Mouse (Mus musculus) heart, embryonic 15.5 days (tissue): ENCODE results near the gene Npcd. TPM values are rescaled to one million over a fixed set of nuclear protein-coding genes. Genes with fewer than 3 reads are reported as not detected.

Source experiments
- ATAC-seq: fragments of 200-750 bp; cut with Nextera tagmentation; replicated peaks from 2 replicates; pipeline ENCODE4 v1.8.0; 2017; ENCODE audit warnings: low read depth, moderate TSS enrichment; ENCODE audit not compliant: insufficient number of reproducible peaks, insufficient read depth, low FRiP score
- H3K27ac ChIP-seq: fragments of 300-500 bp; sonication (generic); 2 replicates; pipeline ENCODE4 v1.5.1; 2015; ENCODE audit warnings: mild to moderate bottlenecking, inconsistent platforms
- H3K27me3 ChIP-seq: fragments of 300-500 bp; sonication (generic); 2 replicates; pipeline ENCODE4 v1.6.1; 2015; ENCODE audit warnings: inconsistent platforms
- H3K36me3 ChIP-seq: fragments of 300-500 bp; sonication (generic); 2 replicates; pipeline ENCODE4 v1.6.1; 2015; ENCODE audit warnings: mild to moderate bottlenecking, inconsistent platforms
- H3K4me1 ChIP-seq: fragments of 300-500 bp; sonication (generic); replicated peaks from 2 replicates; pipeline ENCODE4 v1.6.1; 2015; ENCODE audit warnings: inconsistent platforms
- H3K4me2 ChIP-seq: fragments of 300-500 bp; sonication (generic); 2 replicates; pipeline ENCODE4 v1.6.1; 2015; ENCODE audit warnings: inconsistent platforms, mild to moderate bottlenecking, moderate library complexity
- H3K4me3 ChIP-seq: fragments of 300-500 bp; sonication (generic); 2 replicates; pipeline ENCODE4 v1.5.1; 2015; ENCODE audit warnings: mild to moderate bottlenecking, inconsistent platforms
- H3K9ac ChIP-seq: fragments of 300-500 bp; sonication (generic); 2 replicates; pipeline ENCODE4 v1.6.1; 2015; ENCODE audit warnings: mild to moderate bottlenecking, inconsistent platforms
- H3K9me3 ChIP-seq: fragments of 300-500 bp; sonication (generic); replicated peaks from 2 replicates; pipeline ENCODE4 v1.6.1; 2016; ENCODE audit warnings: inconsistent platforms
- WGBS: fragments of 180-500 bp; shearing (Covaris S2); methylation state at CpG from one replicate; pipeline ENCODE4 v1.1.7; 2015; ENCODE audit warnings: mixed read lengths; 5-methylcytosine and 5-hydroxymethylcytosine counted together
- polyA plus RNA-seq: library from polyadenylated mRNA; unstranded; fragments of >200 nt; fragmentation: Nextera tagmentation; extraction: Ambion mirVana; gene quantifications from 2 replicates; pipeline ENCODE4 v1.2.1, GENCODE M21; 2015

Gene Npcd
- polyA plus RNA-seq, 1 experiment from 2014 or later: not detected

DNA sequence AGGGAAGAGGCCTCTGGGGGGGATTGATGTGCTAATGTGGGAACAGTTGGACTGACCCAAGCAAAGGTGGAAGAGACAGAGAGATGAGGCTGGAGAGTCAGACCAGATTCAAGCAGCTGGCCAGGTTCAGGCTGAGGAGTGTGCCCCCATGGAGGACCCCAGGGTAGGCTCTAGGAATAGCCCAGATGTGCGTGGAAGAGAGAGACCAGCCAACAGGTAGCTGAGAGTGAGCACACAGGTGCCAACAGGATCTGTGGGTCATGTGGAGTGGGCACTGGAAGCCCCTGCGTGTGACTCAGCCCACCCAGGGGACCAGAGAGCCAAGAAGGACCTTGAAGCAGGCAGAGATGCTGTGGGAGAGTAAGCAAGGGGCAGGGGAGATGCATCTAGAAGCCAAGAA, 32.4 kb downstream of the Npcd start:
- 56% methylated on average over 2 of the region's 2 CpGs for WGBS
- no peaks in the 10 kb centered on the region for H3K9me3 ChIP-seq
- no peaks in the 10 kb centered on the region for H3K36me3 ChIP-seq
- peaks cover 73% of the 10 kb centered on the region for H3K27me3 ChIP-seq
- H3K4me1 ChIP-seq: peaks cover 19% of the 10 kb centered on the region
- H3K4me3 ChIP-seq: no peak overlapping the region
- no peak overlapping the region for H3K27ac ChIP-seq
- ATAC-seq: no peak
- H3K9ac ChIP-seq: no peak overlapping the region
- no peak overlapping the region for H3K4me2 ChIP-seq

DNA sequence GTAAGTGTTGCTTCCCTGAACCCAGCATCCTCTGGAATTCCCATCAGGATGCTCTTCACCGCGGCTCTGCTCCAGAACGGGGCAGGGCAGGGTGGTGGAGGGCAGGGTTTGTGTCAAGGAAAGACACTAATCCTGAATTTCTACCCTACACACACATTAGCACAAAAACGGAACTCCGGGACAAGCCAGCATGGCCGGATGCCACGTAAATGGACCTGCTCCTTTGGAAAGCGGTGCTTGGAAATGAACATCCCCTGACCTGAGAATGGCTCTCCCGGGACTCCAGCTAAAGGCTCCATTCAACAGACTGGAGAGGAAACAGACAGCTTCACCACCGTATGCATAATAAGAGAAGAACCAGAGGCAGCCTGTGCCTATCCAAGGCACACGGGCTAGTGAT, 33.3 kb downstream of the Npcd start:
- ATAC-seq: no peak
- Histone ChIP-seq H3K4me3 (no peak overlapping the region), H3K27ac (no peak overlapping the region), H3K9me3 (no peaks in the 10 kb centered on the region), H3K4me1 (peaks cover 19% of the 10 kb centered on the region), H3K4me2 (no peak overlapping the region), H3K9ac (no peak overlapping the region), H3K36me3 (no peaks in the 10 kb centered on the region), H3K27me3 (peaks cover 67% of the 10 kb centered on the region)
- WGBS: 57% methylated on average over 11 of the region's 11 CpGs

DNA sequence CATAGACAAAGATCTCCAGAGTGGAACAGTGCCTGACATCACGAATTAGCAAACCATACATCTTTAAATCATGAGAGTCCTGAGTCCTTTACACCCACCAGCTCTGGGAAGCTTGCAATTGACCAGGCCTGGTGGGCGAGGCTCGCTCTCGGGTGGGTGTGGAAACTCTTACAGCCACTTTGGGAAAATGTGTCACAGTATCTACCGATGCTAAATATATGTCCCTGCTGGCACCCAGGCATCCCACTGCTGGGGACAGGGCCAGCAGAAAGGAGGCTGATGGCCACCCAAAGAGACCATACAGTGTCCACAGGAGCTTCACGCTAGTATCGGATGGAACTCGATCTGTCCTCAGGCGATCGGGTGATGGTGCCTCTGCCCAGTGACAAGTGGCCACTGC, 35.4 kb downstream of the Npcd start:
- Histone ChIP-seq H3K27me3 (peaks cover 63% of the 10 kb centered on the region), H3K27ac (no peak overlapping the region), H3K9ac (no peak overlapping the region), H3K4me3 (no peak overlapping the region), H3K36me3 (no peaks in the 10 kb centered on the region), H3K9me3 (no peaks in the 10 kb centered on the region), H3K4me1 (peaks cover 3% of the 10 kb centered on the region), H3K4me2 (no peak overlapping the region)
- 79% methylated on average over 10 of the region's 10 CpGs for WGBS
- ATAC-seq: no peak

DNA sequence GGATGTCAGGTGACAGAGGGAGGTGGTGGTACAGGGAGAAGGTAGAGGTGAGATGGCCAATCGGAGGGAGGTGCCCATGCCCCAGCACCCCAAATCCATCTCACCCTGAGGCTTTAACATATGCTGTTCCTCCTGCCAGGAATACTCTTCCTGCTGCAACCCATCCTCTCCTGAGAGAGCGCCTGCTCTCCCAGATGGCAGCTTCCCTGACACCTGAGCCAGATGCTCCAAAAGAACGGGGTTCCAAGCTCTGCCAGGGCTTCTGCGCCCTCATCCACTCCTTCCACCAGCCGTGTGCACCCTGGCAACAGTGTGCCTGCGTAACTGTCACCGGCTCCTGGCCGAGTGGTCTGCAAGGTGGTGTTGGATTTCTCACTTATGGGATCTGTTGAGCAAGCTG, 36.4 kb downstream of the Npcd start:
- no peaks in the 10 kb centered on the region for H3K36me3 ChIP-seq
- no peak overlapping the region for H3K9ac ChIP-seq
- ATAC-seq: no peak
- no peaks in the 10 kb centered on the region for H3K4me1 ChIP-seq
- WGBS: 85% methylated on average over 8 of the region's 8 CpGs
- no peak overlapping the region for H3K4me3 ChIP-seq
- no peaks in the 10 kb centered on the region for H3K9me3 ChIP-seq
- H3K27me3 ChIP-seq: peaks cover 63% of the 10 kb centered on the region
- H3K4me2 ChIP-seq: no peak overlapping the region
- H3K27ac ChIP-seq: no peak overlapping the region

DNA sequence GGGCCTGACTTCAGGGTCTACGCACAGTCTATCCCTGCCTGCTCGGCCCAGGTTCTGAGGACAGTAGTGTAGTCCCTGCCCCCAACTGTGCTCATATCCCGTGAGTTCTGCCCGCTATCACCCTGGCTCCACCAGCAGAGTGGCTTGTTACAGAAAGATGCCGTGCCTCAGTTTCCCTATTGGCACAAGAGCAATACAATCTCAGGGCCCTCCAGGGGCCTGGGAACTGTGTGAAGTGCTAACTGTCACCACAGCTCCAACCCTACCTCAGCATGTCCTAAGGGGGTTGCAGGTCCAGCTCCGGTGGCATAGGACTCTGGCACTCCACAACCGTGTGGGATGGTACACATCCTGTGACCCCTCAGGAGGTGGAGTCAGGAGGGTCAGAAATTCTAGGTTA, 36.9 kb downstream of the Npcd start:
- 76% methylated on average over 7 of the region's 7 CpGs for WGBS
- H3K4me3 ChIP-seq: no peak overlapping the region
- H3K27me3 ChIP-seq: peaks cover 63% of the 10 kb centered on the region
- H3K9me3 ChIP-seq: no peaks in the 10 kb centered on the region
- no peak for ATAC-seq
- no peaks in the 10 kb centered on the region for H3K4me1 ChIP-seq
- H3K4me2 ChIP-seq: no peak overlapping the region
- H3K9ac ChIP-seq: no peak overlapping the region
- H3K27ac ChIP-seq: no peak overlapping the region
- no peaks in the 10 kb centered on the region for H3K36me3 ChIP-seq

DNA sequence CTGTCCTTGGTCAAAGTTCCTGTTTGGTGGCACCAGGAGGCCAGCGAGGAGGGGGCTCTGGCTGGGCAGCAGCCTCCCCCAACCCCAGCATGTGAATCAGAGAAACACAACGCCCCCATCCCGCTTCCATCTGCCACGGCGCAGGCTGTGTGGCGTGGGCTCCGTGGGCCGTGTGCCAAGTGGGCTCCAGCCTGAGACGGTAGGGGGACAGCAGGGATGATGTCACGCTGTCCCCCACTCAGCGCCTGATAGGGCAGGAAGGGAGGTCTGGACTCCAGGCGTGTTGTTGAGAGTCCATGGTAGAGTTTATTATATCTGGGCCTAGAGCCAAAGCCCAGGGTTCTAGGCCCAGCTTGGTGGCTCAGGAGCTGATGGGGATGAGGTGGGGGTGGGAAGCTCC, 37.8 kb downstream of the Npcd start:
- Histone ChIP-seq H3K4me2 (no peak overlapping the region), H3K9me3 (no peaks in the 10 kb centered on the region), H3K36me3 (no peaks in the 10 kb centered on the region), H3K4me1 (no peaks in the 10 kb centered on the region), H3K27me3 (peaks cover 58% of the 10 kb centered on the region), H3K9ac (no peak overlapping the region), H3K4me3 (no peak overlapping the region), H3K27ac (no peak overlapping the region)
- WGBS: 75% methylated on average over 12 of the region's 12 CpGs
- ATAC-seq: no peak

DNA sequence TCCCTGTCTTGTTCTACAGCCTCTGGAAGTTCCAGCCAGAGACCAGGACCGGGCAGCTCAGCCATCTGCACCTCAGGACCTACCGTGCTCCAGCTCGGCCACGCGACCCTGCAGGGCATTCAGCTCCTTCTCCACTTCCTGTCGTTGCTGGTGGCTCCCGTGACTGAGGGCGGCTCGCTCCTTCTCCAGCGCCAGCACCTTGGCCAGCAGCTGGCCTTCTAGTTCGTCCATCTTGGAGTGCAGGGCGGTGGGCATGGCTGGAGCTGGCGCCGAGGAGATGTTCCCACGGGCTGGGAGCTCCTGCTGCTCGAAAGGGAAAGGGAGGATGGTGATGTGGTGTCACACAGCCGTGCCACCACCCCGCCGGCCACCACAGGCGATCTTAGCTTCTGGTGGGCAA, 39.9 kb downstream of the Npcd start:
- no peak overlapping the region for H3K4me2 ChIP-seq
- no peaks in the 10 kb centered on the region for H3K9me3 ChIP-seq
- no peak for ATAC-seq
- H3K9ac ChIP-seq: no peak overlapping the region
- H3K36me3 ChIP-seq: no peaks in the 10 kb centered on the region
- no peaks in the 10 kb centered on the region for H3K4me1 ChIP-seq
- peaks cover 54% of the 10 kb centered on the region for H3K27me3 ChIP-seq
- no peak overlapping the region for H3K27ac ChIP-seq
- no peak overlapping the region for H3K4me3 ChIP-seq
- WGBS: 16% methylated on average over 20 of the region's 20 CpGs

DNA sequence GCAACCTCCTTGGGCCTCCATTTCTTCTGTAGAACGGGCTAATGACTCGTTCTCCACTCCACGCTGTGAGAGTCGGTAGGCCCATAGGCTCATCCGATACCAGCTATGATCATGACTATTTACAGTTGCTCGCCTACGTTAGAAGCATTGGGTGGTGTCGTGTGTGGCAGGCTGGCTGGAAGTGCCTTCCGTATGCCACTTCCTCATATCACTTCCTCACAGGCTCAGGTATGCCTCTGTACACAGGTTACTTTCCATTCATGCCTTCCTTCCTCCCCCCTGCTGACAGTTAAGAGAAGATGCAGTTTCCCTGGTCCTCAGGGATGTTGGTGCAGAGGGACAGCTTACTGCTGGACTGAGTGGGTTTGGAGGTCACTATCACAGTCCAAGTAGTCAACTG, 41.0 kb downstream of the Npcd start:
- Histone ChIP-seq H3K9me3 (no peaks in the 10 kb centered on the region), H3K4me2 (no peak overlapping the region), H3K27me3 (peaks cover 56% of the 10 kb centered on the region), H3K4me3 (no peak overlapping the region), H3K4me1 (no peaks in the 10 kb centered on the region), H3K9ac (no peak overlapping the region), H3K36me3 (no peaks in the 10 kb centered on the region), H3K27ac (no peak overlapping the region)
- WGBS: 85% methylated on average over 9 of the region's 9 CpGs
- no peak for ATAC-seq

DNA sequence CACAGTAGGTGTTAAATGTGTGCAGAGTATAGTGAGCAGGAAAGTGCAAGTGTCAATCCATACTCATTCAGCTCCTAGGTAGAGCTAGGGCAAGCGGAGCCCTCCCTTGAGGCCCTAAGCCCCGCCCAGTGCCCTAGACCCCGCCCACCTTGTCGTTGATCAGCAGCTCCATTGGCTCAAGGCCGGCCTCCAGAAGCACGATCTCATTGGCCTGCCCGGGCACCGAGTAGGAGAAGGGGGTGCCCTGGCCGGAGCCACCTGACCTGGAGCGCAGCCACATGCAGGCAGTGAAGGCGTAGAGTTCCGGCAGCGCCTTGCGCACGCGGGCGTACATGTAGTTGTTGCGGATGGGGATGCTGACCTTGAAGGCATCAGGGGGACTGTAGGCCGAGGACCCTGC, 41.6 kb downstream of the Npcd start:
- H3K9ac ChIP-seq: no peak overlapping the region
- no peak overlapping the region for H3K4me3 ChIP-seq
- no peak overlapping the region for H3K27ac ChIP-seq
- H3K36me3 ChIP-seq: no peaks in the 10 kb centered on the region
- ATAC-seq: no peak
- no peak overlapping the region for H3K4me2 ChIP-seq
- H3K9me3 ChIP-seq: no peaks in the 10 kb centered on the region
- WGBS: 26% methylated on average over 19 of the region's 19 CpGs
- peaks cover 51% of the 10 kb centered on the region for H3K27me3 ChIP-seq
- no peaks in the 10 kb centered on the region for H3K4me1 ChIP-seq

DNA sequence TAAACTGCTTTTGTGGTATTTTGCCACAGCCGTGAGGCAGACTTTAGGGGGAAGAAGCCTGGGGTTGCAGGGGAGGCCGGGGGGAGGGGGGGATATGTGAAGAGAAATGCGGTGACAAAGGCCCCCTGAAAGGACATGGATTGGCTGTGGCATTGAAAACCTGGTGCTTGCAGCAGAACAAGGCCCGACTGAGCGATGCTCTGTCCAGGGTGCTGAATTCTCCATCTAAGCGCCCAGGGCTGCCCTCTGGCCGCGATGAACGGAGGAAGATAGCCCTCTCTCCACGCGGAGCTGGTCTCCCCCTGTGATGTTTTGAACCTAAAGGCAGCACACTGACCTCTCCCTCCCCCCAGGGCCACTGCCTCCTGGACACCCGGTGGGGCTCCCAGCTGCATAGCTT, 42.5 kb downstream of the Npcd start:
- Histone ChIP-seq H3K9ac (no peak overlapping the region), H3K27ac (no peak overlapping the region), H3K4me3 (no peak overlapping the region), H3K9me3 (no peaks in the 10 kb centered on the region), H3K27me3 (peaks cover 61% of the 10 kb centered on the region), H3K36me3 (no peaks in the 10 kb centered on the region), H3K4me1 (no peaks in the 10 kb centered on the region), H3K4me2 (no peak overlapping the region)
- no peak for ATAC-seq
- under 1% methylated on average over 11 of the region's 12 CpGs for WGBS

DNA sequence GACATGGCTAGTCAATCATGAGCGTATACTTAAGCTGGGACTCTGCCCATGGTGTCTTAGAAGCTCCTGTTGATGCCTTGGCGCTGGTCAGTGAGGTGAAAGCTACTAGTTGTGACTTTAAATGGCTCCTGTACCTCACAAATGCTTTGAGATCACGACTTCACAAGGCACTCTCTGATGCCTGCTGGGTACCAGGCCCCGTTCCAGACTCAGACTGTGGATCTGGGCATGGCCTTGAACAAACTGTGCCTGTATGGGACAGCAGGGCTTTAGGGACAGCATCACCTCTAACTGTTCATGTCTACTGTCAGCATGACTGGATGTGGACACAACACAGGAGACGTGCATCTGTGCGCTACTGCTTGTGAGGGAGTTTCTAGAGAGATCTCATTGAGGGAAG, 43.1 kb downstream of the Npcd start:
- H3K4me1 ChIP-seq: no peaks in the 10 kb centered on the region
- H3K4me2 ChIP-seq: no peak overlapping the region
- ATAC-seq: no peak
- no peak overlapping the region for H3K4me3 ChIP-seq
- 78% methylated on average over 6 of the region's 6 CpGs for WGBS
- no peaks in the 10 kb centered on the region for H3K36me3 ChIP-seq
- no peak overlapping the region for H3K27ac ChIP-seq
- H3K27me3 ChIP-seq: peaks cover 63% of the 10 kb centered on the region
- no peaks in the 10 kb centered on the region for H3K9me3 ChIP-seq
- no peak overlapping the region for H3K9ac ChIP-seq

DNA sequence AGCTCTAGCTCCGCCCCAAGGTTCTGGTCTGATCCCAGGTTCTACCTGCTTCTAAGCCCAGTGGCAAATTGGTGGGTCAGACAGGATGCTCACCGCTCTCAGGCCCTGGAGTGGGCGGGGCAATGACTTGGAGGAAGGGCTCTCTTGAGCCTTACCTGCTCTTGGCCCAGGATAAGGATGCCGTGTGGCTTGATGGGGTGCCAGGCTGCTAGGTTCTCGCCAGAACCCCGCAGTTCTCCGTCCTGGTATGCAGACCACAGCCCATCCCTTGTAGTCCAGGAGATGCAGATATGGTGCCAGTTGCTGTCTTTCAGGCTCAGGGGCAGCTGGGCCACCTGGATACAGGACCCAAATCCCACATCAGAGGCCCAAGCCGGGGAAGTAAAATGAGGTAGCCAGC, 43.9 kb downstream of the Npcd start:
- ATAC-seq: no peak
- H3K4me3 ChIP-seq: no peak overlapping the region

DNA sequence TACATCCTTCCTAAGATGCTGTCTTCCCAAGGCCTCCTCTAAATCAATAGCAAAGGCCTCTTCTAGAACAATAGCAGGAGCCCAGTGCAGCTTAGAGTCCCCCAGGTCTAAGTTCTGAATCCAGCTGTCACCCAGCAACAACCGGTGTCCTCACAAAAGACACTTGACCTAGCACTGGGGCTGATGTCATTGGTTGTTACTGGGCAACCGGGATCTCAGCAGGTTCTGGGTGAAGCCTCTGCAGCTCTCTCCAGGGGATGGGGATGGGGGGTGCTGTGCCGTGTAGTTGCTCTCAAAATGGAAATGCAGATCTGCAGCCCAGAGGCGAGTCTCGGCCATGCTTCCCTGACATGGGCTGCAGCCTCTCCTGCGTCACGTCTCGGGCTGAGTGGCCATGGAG, 46.2 kb downstream of the Npcd start:
- no peaks in the 10 kb centered on the region for H3K36me3 ChIP-seq
- H3K4me3 ChIP-seq: no peak overlapping the region
- no peaks in the 10 kb centered on the region for H3K9me3 ChIP-seq
- H3K27ac ChIP-seq: no peak overlapping the region
- H3K9ac ChIP-seq: no peak overlapping the region
- H3K4me1 ChIP-seq: no peaks in the 10 kb centered on the region
- 51% methylated on average over 8 of the region's 8 CpGs for WGBS
- no peak overlapping the region for H3K4me2 ChIP-seq
- H3K27me3 ChIP-seq: peaks cover 38% of the 10 kb centered on the region
- no peak for ATAC-seq

More for the DNA sequence above, 43.9 kb downstream of the Npcd start:
- no peaks in the 10 kb centered on the region for H3K36me3 ChIP-seq
- no peak overlapping the region for H3K27ac ChIP-seq
- H3K9me3 ChIP-seq: no peaks in the 10 kb centered on the region
- no peaks in the 10 kb centered on the region for H3K4me1 ChIP-seq
- peaks cover 56% of the 10 kb centered on the region for H3K27me3 ChIP-seq
- H3K4me2 ChIP-seq: no peak overlapping the region
- 33% methylated on average over 8 of the region's 8 CpGs for WGBS
- H3K9ac ChIP-seq: no peak overlapping the region
